Mouse (Mus musculus) midbrain, embryonic 14.5 days (tissue): ENCODE results near the gene Spag7. TPM values are rescaled to one million over a fixed set of nuclear protein-coding genes. Genes with fewer than 3 reads are reported as not detected.

Source experiments
- ATAC-seq: fragments of 200-750 bp; cut with Nextera tagmentation; 2 replicates; pipeline ENCODE4 v1.8.0; 2017; ENCODE audit warnings: moderate number of reproducible peaks, moderate library complexity; ENCODE audit not compliant: low FRiP score, low TSS enrichment
- DNase-seq: peaks from one replicate; pipeline ENCODE4 v3.0.0-alpha.2; 2015
- H3K27ac ChIP-seq: fragments of 300-500 bp; sonication (generic); replicated peaks from 2 replicates; pipeline ENCODE4 v1.5.1; 2014; ENCODE audit warnings: mild to moderate bottlenecking, low read depth, low read length, moderate library complexity
- H3K27me3 ChIP-seq: fragments of 300-500 bp; sonication (generic); 2 replicates; pipeline ENCODE4 v1.6.1; 2014; ENCODE audit warnings: low read length, control low read depth, mixed read lengths; ENCODE audit not compliant: control insufficient read depth, insufficient read depth
- H3K36me3 ChIP-seq: fragments of 300-500 bp; sonication (generic); 2 replicates; pipeline ENCODE4 v1.6.1; 2014; ENCODE audit warnings: low read length, control low read depth; ENCODE audit not compliant: control insufficient read depth, insufficient read depth
- H3K4me1 ChIP-seq: fragments of 300-500 bp; sonication (generic); 2 replicates; pipeline ENCODE4 v1.6.1; 2014; ENCODE audit warnings: mild to moderate bottlenecking, antibody characterized with exemption, low read length, control low read depth; ENCODE audit not compliant: control insufficient read depth, insufficient read depth
- H3K4me2 ChIP-seq: fragments of 300-500 bp; sonication (generic); 2 replicates; pipeline ENCODE4 v1.6.1; 2014; ENCODE audit warnings: mild to moderate bottlenecking, low read length, moderate library complexity
- H3K4me3 ChIP-seq: fragments of 300-500 bp; sonication (generic); replicated peaks from 2 replicates; pipeline ENCODE4 v1.5.1; 2014; ENCODE audit warnings: low read depth, low read length
- H3K9ac ChIP-seq: fragments of 300-500 bp; sonication (generic); replicated peaks from 2 replicates; pipeline ENCODE4 v1.6.1; 2014; ENCODE audit warnings: mild to moderate bottlenecking, low read length, moderate library complexity
- H3K9me3 ChIP-seq: fragments of 300-500 bp; sonication (generic); 2 replicates; pipeline ENCODE4 v1.6.1; 2016; ENCODE audit warnings: low read length, control low read depth, mixed read lengths; ENCODE audit not compliant: control insufficient read depth
- WGBS: fragments of 180-500 bp; shearing (Covaris S2); extraction: QIAGEN DNeasy Blood & Tissue Kit; methylation state at CpG from one replicate; pipeline ENCODE4 v1.1.7; 2014; 5-methylcytosine and 5-hydroxymethylcytosine counted together
- polyA plus RNA-seq: library from polyadenylated mRNA; unstranded; fragments of >200 nt; fragmentation: Nextera tagmentation; extraction: Ambion mirVana; gene quantifications from 2 replicates; pipeline ENCODE4 v1.2.1, GENCODE M21; 2014

Spag7 gene
- polyA plus RNA-seq, 1 experiment from 2014 or later, result 101 TPM

DNA sequence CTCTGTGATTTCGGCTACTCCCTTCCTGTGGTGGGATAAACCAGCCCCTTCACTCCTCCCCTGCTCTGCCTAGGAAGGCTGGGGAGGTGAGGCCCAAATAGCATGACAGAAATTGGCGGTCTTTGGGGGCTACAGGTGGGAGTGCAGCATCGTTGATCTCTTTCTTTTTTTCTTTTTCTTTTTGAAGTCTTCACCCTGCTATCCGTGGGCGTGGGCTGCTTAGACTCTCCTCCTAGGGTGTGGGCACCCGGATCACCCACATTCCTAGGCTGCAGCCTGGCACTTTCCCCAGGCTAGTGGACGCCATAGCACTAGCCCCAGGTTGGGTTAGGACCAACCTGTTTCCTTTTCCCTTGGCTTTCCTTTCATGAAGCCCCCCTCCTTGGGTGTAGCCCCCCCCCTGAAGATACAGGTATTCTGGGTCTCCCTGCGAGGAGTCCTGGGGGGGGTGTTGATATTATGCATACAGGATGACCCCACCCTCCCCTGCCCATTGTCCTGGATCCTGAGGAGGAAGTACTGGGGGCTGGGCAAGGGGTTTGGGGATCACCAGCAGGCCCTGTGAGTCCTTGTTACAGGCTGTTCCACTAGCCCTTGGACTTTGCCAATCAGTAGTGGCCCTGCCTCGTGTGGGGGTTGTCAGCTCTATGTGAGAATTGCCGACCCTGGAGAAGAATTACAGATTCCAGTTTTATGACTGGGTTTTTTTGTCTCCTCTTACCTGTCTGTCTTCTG, 32.2 kb upstream of the Spag7 start:
- Histone ChIP-seq H3K4me1 (peaks cover 18% of the 10 kb centered on the region), H3K36me3 (peaks cover 27% of the 10 kb centered on the region), H3K27me3 (no peaks in the 10 kb centered on the region), H3K4me2 (peak overlapping the region; percentile 81), H3K27ac (no peak overlapping the region), H3K4me3 (peak overlapping the region; percentile 87), H3K9ac (peak overlapping the region; percentile 82), H3K9me3 (no peaks in the 10 kb centered on the region)
- WGBS, result 14% methylated on average over 10 of the region's 10 CpGs
- no peak for ATAC-seq
- no peak for DNase-seq

DNA sequence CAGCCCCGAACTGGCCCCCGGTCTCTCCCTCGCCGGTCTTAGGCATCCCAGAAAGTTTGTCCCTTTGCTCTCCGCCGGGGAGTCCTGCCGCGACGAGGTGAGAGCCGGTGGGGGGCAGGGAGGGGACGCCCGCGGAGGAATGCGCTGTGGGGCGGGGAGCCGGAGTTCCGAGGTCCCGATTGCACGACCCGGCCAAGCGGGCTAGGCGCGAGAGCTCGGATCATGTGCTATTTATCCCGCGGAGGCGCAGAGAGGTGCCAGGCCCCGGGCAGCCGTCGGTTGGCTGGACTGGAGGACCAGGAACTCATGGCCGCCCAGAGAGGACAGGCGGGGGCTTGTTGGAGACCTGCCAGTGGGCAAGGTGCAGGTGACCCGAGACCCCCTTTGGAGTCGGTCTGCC, 31.4 kb upstream of the Spag7 start:
- H3K9ac ChIP-seq, result peak overlapping the region; percentile 82
- DNase-seq (peak; percentile 63), ATAC-seq (peak; percentile 59)

DNA sequence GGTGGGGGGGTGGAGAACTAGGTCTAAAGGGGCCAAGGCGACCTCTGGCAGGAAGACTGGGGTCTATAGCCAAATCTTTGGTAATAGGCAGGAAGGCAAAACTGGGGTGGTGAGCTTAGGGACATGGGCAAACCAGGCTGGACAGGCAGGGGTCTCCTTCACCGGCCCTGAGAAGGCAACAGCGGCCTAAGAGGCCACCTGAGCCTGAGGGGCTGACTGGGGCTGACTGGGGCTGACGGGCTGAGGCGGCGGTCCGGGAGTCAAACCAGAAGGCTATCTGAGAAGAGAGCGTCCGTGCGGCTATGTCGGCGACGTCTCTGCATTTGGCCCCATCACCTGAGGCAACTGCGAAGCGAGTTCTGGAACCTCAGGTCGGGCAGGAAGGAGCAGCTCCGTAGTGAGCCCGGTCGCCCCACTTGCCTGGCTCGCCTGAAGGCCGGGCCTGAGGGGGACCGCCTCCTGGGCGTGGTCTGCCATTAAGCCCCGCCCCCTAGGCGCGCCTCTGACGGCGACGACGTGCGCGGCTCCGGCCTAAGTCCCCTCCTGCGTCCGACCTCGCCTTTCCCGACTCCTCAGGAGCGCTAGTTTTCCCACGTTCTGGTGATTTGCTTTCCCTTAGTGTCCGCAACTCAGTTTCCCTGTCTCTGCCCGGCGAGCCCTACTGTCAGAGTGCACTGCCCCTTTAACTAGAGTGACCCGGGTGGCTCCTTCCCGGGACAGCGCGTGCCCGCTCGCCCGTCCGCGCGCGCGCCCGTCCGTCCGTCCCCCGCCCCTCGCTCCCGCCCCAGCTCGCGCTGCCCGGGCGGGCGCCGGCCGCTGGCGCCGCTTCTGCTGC, 30.7 kb upstream of the Spag7 start, which contains the start of the genes Inca1 and Kif1c:
Inca1 (minus strand) TSS at position 434 of the 835 bp plus-strand sequence.
Kif1c (plus strand) TSS at position 827 of the 835 bp plus-strand sequence.
- Histone ChIP-seq H3K9me3 (no peaks in the 10 kb centered on the region), H3K9ac (peak within 1 kb of the TSS; percentile 82), H3K4me2 (peak within 1 kb of the TSS; percentile 81), H3K36me3 (peaks cover 13% of the 10 kb centered on the region), H3K4me3 (peak within 1 kb of the TSS; percentile 87), H3K4me1 (peaks cover 18% of the 10 kb centered on the region), H3K27me3 (no peaks in the 10 kb centered on the region), H3K27ac (peak within 1 kb of the TSS; percentile 90)
- ATAC-seq, result peak; percentile 95
- under 1% methylated on average over 65 of the region's 69 CpGs for WGBS
- peak; percentile 96 for DNase-seq

More for the DNA sequence above, 31.4 kb upstream of the Spag7 start:
- H3K4me1 ChIP-seq, result peaks cover 18% of the 10 kb centered on the region
- H3K36me3 ChIP-seq, result peaks cover 20% of the 10 kb centered on the region
- peak overlapping the region; percentile 90 for H3K27ac ChIP-seq
- H3K4me2 ChIP-seq, result peak overlapping the region; percentile 81
- no peaks in the 10 kb centered on the region for H3K27me3 ChIP-seq
- H3K9me3 ChIP-seq, result no peaks in the 10 kb centered on the region
- peak overlapping the region; percentile 87 for H3K4me3 ChIP-seq
- WGBS, result 1% methylated on average over 34 of the region's 34 CpGs

DNA sequence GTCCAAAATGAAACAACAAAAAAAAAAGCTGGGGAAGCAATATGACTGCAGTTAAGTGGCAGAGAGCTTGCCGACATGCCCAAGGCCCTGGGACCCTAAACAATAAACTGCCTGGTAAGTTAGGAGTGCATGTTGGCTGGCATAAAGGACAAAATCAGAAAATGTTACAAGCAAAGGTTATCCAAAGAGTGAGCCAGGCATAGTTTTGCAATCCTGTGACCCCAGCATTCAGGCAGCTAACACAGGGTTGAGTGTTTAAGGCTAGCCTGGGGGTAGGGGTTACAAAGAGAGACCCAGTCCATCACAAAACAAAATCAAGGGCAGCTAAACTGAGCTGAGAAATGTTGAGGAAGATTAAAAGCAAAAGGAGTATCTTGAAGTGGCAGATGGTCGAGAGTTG, 29.8 kb upstream of the Spag7 start:
- ATAC-seq, result no peak
- H3K4me2 ChIP-seq, result no peak overlapping the region
- peaks cover 18% of the 10 kb centered on the region for H3K4me1 ChIP-seq
- H3K27me3 ChIP-seq, result no peaks in the 10 kb centered on the region
- WGBS, result 73% methylated on average over 2 of the region's 2 CpGs
- no peak overlapping the region for H3K27ac ChIP-seq
- no peak overlapping the region for H3K9ac ChIP-seq
- no peak overlapping the region for H3K4me3 ChIP-seq
- H3K36me3 ChIP-seq, result peaks cover 4% of the 10 kb centered on the region; the same call in 1 of the 2 replicates
- no peak for DNase-seq
- no peaks in the 10 kb centered on the region for H3K9me3 ChIP-seq

DNA sequence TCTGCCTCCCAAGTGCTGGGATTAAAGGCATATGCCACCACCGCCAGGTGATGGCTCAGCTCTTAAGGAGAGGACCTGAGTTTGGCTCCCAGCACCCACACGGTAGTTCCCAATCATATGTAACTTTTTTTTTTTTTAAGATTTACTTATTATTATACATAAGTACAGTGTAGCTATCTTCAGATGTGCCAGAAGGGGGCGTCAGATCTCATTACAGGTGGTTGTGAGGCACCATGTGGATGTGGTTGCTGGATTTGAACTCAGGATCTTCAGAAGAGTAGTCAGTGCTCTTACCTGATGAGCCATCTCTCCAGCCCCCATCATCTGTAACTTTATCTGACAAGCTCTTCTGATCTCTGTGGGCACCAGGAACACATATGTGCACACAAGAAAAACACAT, 28.2 kb upstream of the Spag7 start:
- Histone ChIP-seq H3K9me3 (no peaks in the 10 kb centered on the region), H3K27me3 (no peaks in the 10 kb centered on the region), H3K4me2 (no peak overlapping the region), H3K4me1 (peaks cover 18% of the 10 kb centered on the region), H3K9ac (no peak overlapping the region), H3K36me3 (no peaks in the 10 kb centered on the region), H3K4me3 (no peak overlapping the region), H3K27ac (no peak overlapping the region)
- ATAC-seq (no peak), DNase-seq (no peak)
- 75% methylated on average over 3 of the region's 3 CpGs for WGBS

DNA sequence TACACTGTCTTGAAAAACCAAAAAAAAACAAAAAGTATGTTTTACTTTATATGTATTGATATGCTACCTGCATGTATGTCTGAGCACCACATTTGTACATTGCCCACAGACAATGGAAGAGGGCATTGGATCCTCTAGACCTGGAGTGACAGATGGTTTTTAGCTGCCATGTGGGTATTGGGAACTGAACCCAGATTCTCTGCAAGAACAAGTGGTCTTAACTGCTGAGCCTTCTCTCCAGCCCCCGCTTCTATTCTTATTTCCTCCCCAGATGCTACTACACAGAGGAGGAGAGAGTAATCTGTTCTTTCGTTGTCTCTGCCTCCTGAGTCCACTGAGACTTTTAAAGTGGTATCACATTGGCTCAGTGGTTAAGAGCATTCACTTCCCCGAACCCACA, 24.3 kb upstream of the Spag7 start:
- Histone ChIP-seq H3K27me3 (no peaks in the 10 kb centered on the region), H3K9me3 (no peaks in the 10 kb centered on the region), H3K36me3 (no peaks in the 10 kb centered on the region), H3K4me2 (no peak overlapping the region), H3K27ac (no peak overlapping the region), H3K9ac (no peak overlapping the region), H3K4me3 (no peak overlapping the region), H3K4me1 (peaks cover 6% of the 10 kb centered on the region)
- ATAC-seq, result no peak
- DNase-seq, result no peak
- 68% methylated on average over 3 of the region's 3 CpGs for WGBS

DNA sequence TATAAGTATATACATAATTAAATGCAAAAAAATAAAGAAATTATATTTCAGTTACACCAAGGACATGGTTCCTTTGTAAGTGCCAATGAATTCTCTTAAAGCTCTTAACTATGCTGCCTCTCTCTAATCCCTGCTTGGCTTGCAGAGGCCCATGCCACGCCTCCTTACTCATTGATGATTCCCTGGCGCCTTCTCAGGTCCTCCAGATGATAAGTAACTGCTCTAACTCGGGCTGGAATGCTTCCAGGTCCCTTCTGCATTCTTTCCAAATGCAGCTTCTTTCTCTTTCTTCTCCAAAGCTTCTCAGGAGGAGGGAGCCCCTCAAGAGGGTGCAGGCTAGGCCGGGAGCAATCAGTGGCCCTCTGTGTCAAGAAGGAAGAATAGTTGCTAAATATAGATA, 20.4 kb upstream of the Spag7 start:
- H3K4me1 ChIP-seq, result peaks cover 18% of the 10 kb centered on the region
- H3K9ac ChIP-seq, result no peak overlapping the region
- H3K4me3 ChIP-seq, result no peak overlapping the region
- H3K36me3 ChIP-seq, result no peaks in the 10 kb centered on the region
- no peak overlapping the region for H3K4me2 ChIP-seq
- H3K27me3 ChIP-seq, result no peaks in the 10 kb centered on the region
- DNase-seq (no peak), ATAC-seq (no peak)
- 53% methylated on average over 4 of the region's 4 CpGs for WGBS
- H3K9me3 ChIP-seq, result no peaks in the 10 kb centered on the region
- H3K27ac ChIP-seq, result no peak overlapping the region

DNA sequence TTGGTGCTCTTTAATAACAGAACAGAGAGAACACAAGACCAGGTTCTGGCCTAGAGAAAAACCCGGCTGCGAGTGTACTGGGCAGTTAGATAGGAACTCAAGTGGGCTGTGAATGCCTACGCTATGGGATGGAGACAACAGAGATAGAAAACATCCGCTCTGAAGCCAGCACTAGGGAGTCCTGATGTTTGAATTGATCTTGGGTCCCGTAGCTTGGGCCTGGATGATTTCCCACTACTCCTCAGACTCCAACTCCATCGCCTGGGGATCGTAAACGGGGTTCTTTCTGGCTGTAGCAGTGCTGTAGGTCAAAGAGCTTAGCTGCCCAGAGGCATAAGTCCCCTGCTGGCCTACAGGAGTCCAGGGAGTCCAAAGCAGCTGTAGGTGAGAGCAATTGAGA, 19.2 kb upstream of the Spag7 start:
- ATAC-seq (no peak), DNase-seq (no peak)
- peaks cover 12% of the 10 kb centered on the region for H3K36me3 ChIP-seq
- H3K4me3 ChIP-seq, result peak overlapping the region; percentile 91
- H3K27ac ChIP-seq, result peak overlapping the region; percentile 85
- no peaks in the 10 kb centered on the region for H3K27me3 ChIP-seq
- H3K9me3 ChIP-seq, result no peaks in the 10 kb centered on the region
- peak overlapping the region; percentile 84 for H3K9ac ChIP-seq
- peak overlapping the region; percentile 85 for H3K4me2 ChIP-seq
- peaks cover 18% of the 10 kb centered on the region for H3K4me1 ChIP-seq
- 9% methylated on average over 8 of the region's 8 CpGs for WGBS
